In genomic region chr7:42490358-42490757, GRCm38 (mm10) we compare ENCODE assay signal across 37 mouse cellular contexts. TPM values are rescaled to one million over a fixed set of nuclear protein-coding genes. Genes with fewer than 3 reads are reported as not detected.
A peak's percentile ranks its signal among the peaks of the same experiment; 100 is the strongest.
DNase-seq lines count a peak whose midpoint lies in the region; ATAC-seq and TF ChIP-seq lines count a peak whose summit lies in the region.
"Had no signal": no experiment of that assay in that cellular context is flagged by ENCODE, and none has a peak within 500 bp of the region (broad histone marks: within the 10 kb centered on the region; RNA-seq: fewer than 3 reads in every experiment).

No protein-coding gene starts in this region.

- no peak overlapping the region for H3K9ac ChIP-seq in liver, postnatal 0 days (replicated peaks)
- H3K9ac ChIP-seq in midbrain, embryonic 11.5 days (ENCODE audit: low read length): no peak overlapping the region
- H3K9ac ChIP-seq: embryonic facial prominence, embryonic 13.5 days; forebrain, embryonic 12.5 days; forebrain, embryonic 15.5 days; heart, embryonic 12.5 days; heart, embryonic 15.5 days; hindbrain, embryonic 14.5 days had no signal

- peak; percentile 5 for DNase-seq in brain, adult 2 months (ENCODE audit: low read depth, low spot score)
- peak; percentile 10 for DNase-seq in naive thymus-derived CD4-positive, alpha-beta T cell, adult 2 months (ENCODE audit: low read depth)
- DNase-seq in liver, postnatal 0 days: no peak
- no peak for DNase-seq in midbrain, embryonic 11.5 days (ENCODE audit: low spot score, missing footprints)
- no peak for DNase-seq in cerebellum, adult 18-20 months
- DNase-seq: adrenal gland, postnatal 10 days; adrenal gland, postnatal 36 days; B cell, adult 2 months; cerebellum, adult 11-12 months; cerebellum, adult 9-10 months; cerebellum, postnatal 25 days; embryo, embryonic 11 days; gastrocnemius, postnatal 14 days; heart, adult 18-20 months; heart, postnatal 10 days; heart, postnatal 36 days had no signal

- no peak for TF ChIP-seq EP300 in liver, postnatal 0 days (IDR thresholded peaks at IDR 0.05; ENCODE audit: low read depth)

- H3K27ac ChIP-seq in liver, postnatal 0 days (ENCODE audit: low read depth): no peak overlapping the region
- H3K27ac ChIP-seq in midbrain, embryonic 11.5 days (ENCODE audit: low read depth, low read length): no peak overlapping the region
- H3K27ac ChIP-seq: embryonic facial prominence, embryonic 10.5 days; embryonic facial prominence, embryonic 13.5 days; forebrain, embryonic 12.5 days; forebrain, embryonic 15.5 days; heart, embryonic 15.5 days; hindbrain, embryonic 14.5 days; hindbrain, postnatal 0 days had no signal

- peak; percentile 35 to 56; a peak in 2 of 4 replicates for ATAC-seq in hematopoietic stem cell, adult 5-6 weeks (replicated peaks in 1 of 2; ENCODE audit: insufficient read depth in 1 of 2, low FRiP score in 2 of 2, low TSS enrichment in 1 of 2, low read depth in 1 of 2, poor library complexity in 2 of 2, severe bottlenecking in 2 of 2)
- peak; percentile 77 for ATAC-seq in megakaryocyte, adult 5-6 weeks (ENCODE audit: poor library complexity, severe bottlenecking)
- no peak for ATAC-seq in liver, postnatal 0 days
- ATAC-seq in midbrain, embryonic 11.5 days (ENCODE audit: low FRiP score): no peak
- ATAC-seq: forebrain, embryonic 15.5 days; hindbrain, postnatal 0 days; Patski had no signal

- no peaks in the 10 kb centered on the region for H3K4me1 ChIP-seq in liver, postnatal 0 days (ENCODE audit: insufficient read depth)
- no peaks in the 10 kb centered on the region for H3K4me1 ChIP-seq in midbrain, embryonic 11.5 days (ENCODE audit: control insufficient read depth, insufficient read depth, low read length)
- H3K4me1 ChIP-seq: embryonic facial prominence, embryonic 10.5 days; embryonic facial prominence, embryonic 13.5 days; forebrain, embryonic 12.5 days; forebrain, embryonic 15.5 days; heart, embryonic 12.5 days; heart, embryonic 15.5 days had no signal

- no peak overlapping the region for H3K4me2 ChIP-seq in liver, postnatal 0 days (ENCODE audit: low read depth, low read length)
- H3K4me2 ChIP-seq in midbrain, embryonic 11.5 days: no peak overlapping the region
- H3K4me2 ChIP-seq: embryonic facial prominence, embryonic 13.5 days; forebrain, embryonic 12.5 days; forebrain, embryonic 15.5 days; heart, embryonic 12.5 days; heart, embryonic 15.5 days; hindbrain, embryonic 14.5 days had no signal

- peaks cover 11% of the 10 kb centered on the region; the same call in 1 of the 2 replicates for H3K36me3 ChIP-seq in liver, postnatal 0 days (replicated peaks; ENCODE audit: insufficient read depth, low read length)
- peaks cover 9% of the 10 kb centered on the region; the same call in 1 of the 2 replicates for H3K36me3 ChIP-seq in midbrain, embryonic 11.5 days (ENCODE audit: control insufficient read depth, insufficient read depth, low read length)

- H3K27me3 ChIP-seq in liver, postnatal 0 days (ENCODE audit: insufficient read depth, low read length): no peaks in the 10 kb centered on the region
- H3K27me3 ChIP-seq in midbrain, embryonic 11.5 days (ENCODE audit: control insufficient read depth, insufficient read depth, low read length): no peaks in the 10 kb centered on the region
- H3K27me3 ChIP-seq: CH12.LX; embryonic facial prominence, embryonic 13.5 days; forebrain, embryonic 12.5 days; forebrain, embryonic 15.5 days; heart, embryonic 12.5 days; heart, embryonic 15.5 days; Patski had no signal

- no peak overlapping the region for H3K4me3 ChIP-seq in liver, postnatal 0 days (ENCODE audit: low read depth, low read length)
- H3K4me3 ChIP-seq in midbrain, embryonic 11.5 days (ENCODE audit: low read depth, low read length): no peak overlapping the region
- H3K4me3 ChIP-seq: embryonic facial prominence, embryonic 10.5 days; embryonic facial prominence, embryonic 13.5 days; erythroblast, embryonic 14.5 days; forebrain, embryonic 12.5 days; forebrain, embryonic 15.5 days; heart, embryonic 12.5 days; heart, embryonic 15.5 days had no signal

- no peak for TF ChIP-seq CTCF in liver, postnatal 0 days (IDR thresholded peaks at IDR 0.05; ENCODE audit: low read depth)

- WGBS in liver, postnatal 0 days (ENCODE audit: insufficient replicate concordance): 72% methylated on average over 4 of the region's 4 CpGs
- WGBS in midbrain, embryonic 11.5 days: 93% methylated on average over 4 of the region's 4 CpGs

- no peaks in the 10 kb centered on the region for H3K9me3 ChIP-seq in liver, postnatal 0 days (ENCODE audit: low read length)
- H3K9me3 ChIP-seq in midbrain, embryonic 11.5 days (ENCODE audit: control insufficient read depth, low read length): peaks cover 12% of the 10 kb centered on the region; the same call in 1 of the 2 replicates
- H3K9me3 ChIP-seq: forebrain, embryonic 15.5 days; G1E; heart, embryonic 15.5 days had no signal

RNA-seq across cellular contexts. Expression of gene Zfp141, which starts 15.2 kb away (rescaled TPM):
- total RNA-seq in hematopoietic stem cell, adult 5-6 weeks (2017): 58.7 and 67.5 TPM in 2 replicates
- 11.5 and 12.5 TPM in 2 replicates for total RNA-seq in megakaryocyte, adult 5-6 weeks (2015)
- 12.0 and 14.3 TPM in 2 replicates for total RNA-seq in megakaryocyte, adult 5-6 weeks (2017)
- polyA plus RNA-seq in liver, postnatal 0 days (2015; fragmentation: Nextera tagmentation; extraction: Ambion mirVana): 2.0 TPM in 2 replicates
- polyA plus RNA-seq in midbrain, embryonic 11.5 days (2014; fragmentation: Nextera tagmentation; extraction: Ambion mirVana): 12.3 and 12.8 TPM in 2 replicates

RNA-seq across cellular contexts. Expression of gene 4933421I07Rik, which starts 42.4 kb away (rescaled TPM):
- total RNA-seq in hematopoietic stem cell, adult 5-6 weeks (2017): not detected in 2 replicates
- 0.38 TPM in 1 of 2 replicates, not detected in the other for total RNA-seq in megakaryocyte, adult 5-6 weeks (2015)
- total RNA-seq in megakaryocyte, adult 5-6 weeks (2017): not detected in 2 replicates
- polyA plus RNA-seq in liver, postnatal 0 days (2015; fragmentation: Nextera tagmentation; extraction: Ambion mirVana): not detected in 2 replicates
- polyA plus RNA-seq in midbrain, embryonic 11.5 days (2014; fragmentation: Nextera tagmentation; extraction: Ambion mirVana): not detected in 2 replicates
- total RNA-seq: adrenal gland, adult 18-20 months; adrenal gland, postnatal 10 days; adrenal gland, postnatal 36 days; CH12.LX; gastrocnemius, adult 18-20 months; gastrocnemius, postnatal 14 days; gastrocnemius, postnatal 4 days; heart, adult 18-20 months; heart, postnatal 10 days; heart, postnatal 36 days; hindbrain, postnatal 0 days had no signal
- polyA plus RNA-seq: brain, embryonic 14.5 days; cortical plate, adult 2 months; embryonic facial prominence, embryonic 10.5 days; embryonic facial prominence, embryonic 13.5 days; erythroblast, embryonic 14.5 days; forebrain, embryonic 12.5 days; forebrain, embryonic 15.5 days; G1E; heart, embryonic 12.5 days; heart, embryonic 15.5 days; hindbrain, embryonic 11.5 days; hindbrain, embryonic 14.5 days; hindbrain, postnatal 0 days; intestine, embryonic 14.5 days; Patski had no signal

Comparison
In these comparisons a context has a peak if more than half of its experiments do, and no peak if none do; other contexts are left out.
1. DNase-seq: peak in brain, adult 2 months (single experiment) and naive thymus-derived CD4-positive, alpha-beta T cell, adult 2 months (single experiment); none in liver, postnatal 0 days (single experiment), midbrain, embryonic 11.5 days (single experiment) and cerebellum, adult 18-20 months (0 of 2).
2. ATAC-seq: peak in hematopoietic stem cell, adult 5-6 weeks (2 of 2) and megakaryocyte, adult 5-6 weeks (single experiment); none in liver, postnatal 0 days (single experiment) and midbrain, embryonic 11.5 days (single experiment).